Mouse (Mus musculus) monocyte, adult 5-6 weeks (primary cell): ENCODE results near the gene Arid4a. TPM values are rescaled to one million over a fixed set of nuclear protein-coding genes. Genes with fewer than 3 reads are reported as not detected.
"Not testable (repeated sequence)": the region's sequence is repeated elsewhere in the genome, so short reads cannot be mapped to it uniquely, and the experiment has no call there.

Experiments used
- ATAC-seq: fragments of 153-309, 156-312 bp; replicated peaks from 2 replicates; pipeline ENCODE4 v1.8.0; 2017; ENCODE audit warnings: mild to moderate bottlenecking; ENCODE audit not compliant: low TSS enrichment, insufficient number of reproducible peaks, severe bottlenecking, poor library complexity, low FRiP score
- total RNA-seq: library from RNA; stranded (forward); fragments of 200-1000, 200-491, 200-594 nt; gene quantifications from 3 replicates; pipeline ENCODE4 v1.2.3, GENCODE M21; 2017

Arid4a gene
- total RNA-seq, 1 experiment from 2014 or later: 91.2 TPM

GRCm38 (mm10) chr12:71006901-71007300 lies 8.9 kb upstream of the Arid4a start:
- no peak for ATAC-seq

GRCm38 (mm10) chr12:71009769-71010168 lies 6.0 kb upstream of the Arid4a start:
- ATAC-seq: no peak

- ATAC-seq: peak; percentile 16; the same call in 1 of the 2 replicates
These were observed 886 bp upstream of the Arid4a start for GRCm38 (mm10) chr12:71014845-71015362.

- ATAC-seq: no peak
These were observed 367 bp downstream of the Arid4a start for GRCm38 (mm10) chr12:71016211-71016502.

GRCm38 (mm10) chr12:71016503-71017241 lies 882 bp downstream of the Arid4a start:
- no peak for ATAC-seq

- no peak for ATAC-seq
These were observed 1.4 kb downstream of the Arid4a start for GRCm38 (mm10) chr12:71017242-71017571.

GRCm38 (mm10) chr12:71017827-71018226 lies 2.0 kb downstream of the Arid4a start:
- ATAC-seq: no peak

GRCm38 (mm10) chr12:71019211-71019610 lies 3.4 kb downstream of the Arid4a start:
- no peak for ATAC-seq

GRCm38 (mm10) chr12:71024411-71024810 lies 8.6 kb downstream of the Arid4a start:
- no peak for ATAC-seq

GRCm38 (mm10) chr12:71028265-71028664 lies 12.5 kb downstream of the Arid4a start:
- ATAC-seq: not testable (repeated sequence)

- no peak for ATAC-seq
These were observed 14.5 kb downstream of the Arid4a start for GRCm38 (mm10) chr12:71030260-71030659.

- ATAC-seq: no peak
These were observed 14.9 kb downstream of the Arid4a start for GRCm38 (mm10) chr12:71030722-71031121.

- no peak for ATAC-seq
These were observed 20.0 kb downstream of the Arid4a start for GRCm38 (mm10) chr12:71035826-71036225.

- peak; percentile 25 for ATAC-seq
These were observed 21.1 kb downstream of the Arid4a start for GRCm38 (mm10) chr12:71036729-71037404.

GRCm38 (mm10) chr12:71040462-71040861 lies 24.7 kb downstream of the Arid4a start:
- peak; percentile 82 for ATAC-seq

GRCm38 (mm10) chr12:71042451-71042850 lies 26.7 kb downstream of the Arid4a start:
- no peak for ATAC-seq

GRCm38 (mm10) chr12:71043571-71043970 lies 27.8 kb downstream of the Arid4a start:
- no peak for ATAC-seq

- no peak for ATAC-seq
These were observed 28.7 kb downstream of the Arid4a start for GRCm38 (mm10) chr12:71044488-71044887.

GRCm38 (mm10) chr12:71046501-71046900 lies 30.7 kb downstream of the Arid4a start:
- ATAC-seq: no peak

GRCm38 (mm10) chr12:71047473-71048078 lies 31.8 kb downstream of the Arid4a start:
- no peak for ATAC-seq
